Comparison of ENCODE assay signal across 8 mouse cellular contexts in the genomic region with DNA sequence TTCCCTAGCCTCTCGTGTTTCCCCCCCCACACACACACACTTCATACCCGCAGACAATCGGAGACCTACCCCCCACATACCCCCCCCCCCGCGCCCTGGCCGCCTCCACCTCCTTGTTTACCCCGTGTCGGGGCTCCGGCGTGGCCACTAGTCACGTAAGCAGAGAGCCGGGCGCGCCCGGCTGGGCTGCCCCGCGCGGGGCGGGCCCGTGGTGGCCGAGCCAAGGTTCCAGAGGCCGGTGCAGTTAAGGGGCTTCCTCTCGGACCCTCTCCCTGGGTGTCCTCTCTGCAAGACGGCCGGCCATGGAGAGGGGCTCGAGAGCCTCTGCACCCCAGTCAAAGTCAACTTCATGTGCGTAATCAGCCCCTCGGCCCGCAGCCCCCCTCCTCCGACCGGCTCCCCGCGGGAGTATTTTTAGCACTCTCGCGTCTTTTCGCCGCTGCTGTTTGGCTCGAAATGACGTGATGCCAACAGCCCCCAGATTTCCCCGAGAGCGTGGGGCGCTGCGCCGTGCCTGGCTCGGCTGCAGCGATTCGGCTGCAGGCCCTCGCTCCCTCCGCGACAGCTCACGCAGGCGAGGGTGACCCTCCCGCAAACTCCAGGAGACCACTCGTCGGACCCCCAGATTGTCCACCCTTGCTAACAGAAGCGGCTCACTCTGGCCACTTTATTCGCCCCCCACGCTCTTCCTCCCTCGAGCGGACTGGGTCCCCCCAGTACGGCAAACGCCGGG. TPM values are rescaled to one million over a fixed set of nuclear protein-coding genes. Genes with fewer than 3 reads are reported as not detected.
DNase-seq lines count a peak whose midpoint lies in the region; ATAC-seq and TF ChIP-seq lines count a peak whose summit lies in the region.

No protein-coding gene starts in this region.

- peak overlapping the region; percentile 85 for H3K9ac ChIP-seq in hindbrain, postnatal 0 days (replicated peaks; ENCODE audit: low read length)

- peak overlapping the region; percentile 94 for H3K4me2 ChIP-seq in hindbrain, postnatal 0 days (ENCODE audit: low read depth, low read length)

- ATAC-seq in hindbrain, postnatal 0 days = peak; percentile 46
- ATAC-seq in megakaryocyte-erythroid progenitor cell, adult 5-6 weeks (replicated peaks; ENCODE audit: low FRiP score, low TSS enrichment, poor library complexity, severe bottlenecking) = peak; percentile 14

- TF ChIP-seq CTCF in hindbrain, postnatal 0 days (IDR thresholded peaks at IDR 0.05; ENCODE audit: low read depth) = no peak

- peaks cover 9% of the 10 kb centered on the region for H3K4me1 ChIP-seq in hindbrain, postnatal 0 days (ENCODE audit: insufficient read depth, low read length)

- peak; percentile 49 for DNase-seq in ZHBTc4 (ENCODE audit: low read depth, low spot score)
- DNase-seq in cerebellum, postnatal 4 days (ENCODE audit: low spot score in 2 of 2) = peak; percentile 61 to 78
- DNase-seq in gastrocnemius, adult 8-10 months (ENCODE audit: low spot score in 2 of 2) = peak; percentile 72 to 81
- DNase-seq in hindbrain, postnatal 0 days (ENCODE audit: low spot score) = peak; percentile 90
- peak; percentile 80 to 91 for DNase-seq in left cerebral cortex, postnatal 10 days (ENCODE audit: extremely low spot score in 1 of 2, low spot score in 2 of 2)
- DNase-seq in right cerebral cortex, postnatal 25 days = peak; percentile 87
- peak; percentile 56 to 65 for DNase-seq in urinary bladder, postnatal 36 days (ENCODE audit: low spot score in 2 of 2)

- no peaks in the 10 kb centered on the region for H3K27me3 ChIP-seq in hindbrain, postnatal 0 days (ENCODE audit: insufficient read depth, low read length)

- no peaks in the 10 kb centered on the region for H3K9me3 ChIP-seq in hindbrain, postnatal 0 days (ENCODE audit: low read length)

- H3K36me3 ChIP-seq in hindbrain, postnatal 0 days (ENCODE audit: insufficient read depth, low read length) = no peaks in the 10 kb centered on the region

- peak overlapping the region; percentile 99 for H3K27ac ChIP-seq in hindbrain, postnatal 0 days

- H3K4me3 ChIP-seq in hindbrain, postnatal 0 days (ENCODE audit: low read length) = peak overlapping the region; percentile 93

- whole genome bisulfite sequencing in hindbrain, postnatal 0 days = under 1% methylated on average over 56 of the region's 63 CpGs

- intact Hi-C loops in left cerebral cortex, postnatal 10 days (cut with DNase I) = loop anchor here (2.0 to 5.0 kb wide), 2 partner anchors 39 to 56 kb away; no protein-coding TSS in a partner anchor

RNA-seq across cellular contexts. Expression of a gene that starts 2.8 kb away (rescaled TPM):
- total RNA-seq in gastrocnemius, adult 8-10 months (2022) = 10 to 100 TPM; 48.9 to 53.6 (median 51.5) TPM
- 41.9 and 44.5 TPM in 2 replicates for total RNA-seq in hindbrain, postnatal 0 days (2014; rRNA removed)
- 47.7 and 51.5 TPM in 2 replicates for polyA plus RNA-seq in hindbrain, postnatal 0 days (2015; fragmentation: Nextera tagmentation; extraction: Ambion mirVana)
- total RNA-seq in left cerebral cortex, postnatal 10 days (2021) = 10 to 100 TPM; 57.0 to 57.9 TPM
- total RNA-seq in megakaryocyte-erythroid progenitor cell, adult 5-6 weeks (2014; fragmentation: Nextera tagmentation) = 21.1 and 25.3 TPM in 2 replicates
- 82.7 and 86.4 TPM in 2 replicates for total RNA-seq in megakaryocyte-erythroid progenitor cell, adult 5-6 weeks (2017)

RNA-seq across cellular contexts. Expression of a gene that starts 58.4 kb away (rescaled TPM):
- total RNA-seq in gastrocnemius, adult 8-10 months (2022) = not detected
- not detected in 2 replicates for total RNA-seq in hindbrain, postnatal 0 days (2014; rRNA removed)
- not detected in 2 replicates for polyA plus RNA-seq in hindbrain, postnatal 0 days (2015; fragmentation: Nextera tagmentation; extraction: Ambion mirVana)
- not detected for total RNA-seq in left cerebral cortex, postnatal 10 days (2021)
- not detected in 2 replicates for total RNA-seq in megakaryocyte-erythroid progenitor cell, adult 5-6 weeks (2014; fragmentation: Nextera tagmentation)
- not detected in 2 replicates for total RNA-seq in megakaryocyte-erythroid progenitor cell, adult 5-6 weeks (2017)

Comparison
In these comparisons a context has a peak if more than half of its experiments do, and no peak if none do; other contexts are left out.
1. Peak in every context shown above with its lines: DNase-seq, ATAC-seq, H3K4me3 ChIP-seq and H3K27ac ChIP-seq.